Mouse (Mus musculus): ENCODE data around the gene Tfrc. TPM values are rescaled to one million over a fixed set of nuclear protein-coding genes. Genes with fewer than 3 reads are reported as not detected.

Gene Tfrc
- polyA plus RNA-seq, 1 experiment = 38.0 TPM

DNA sequence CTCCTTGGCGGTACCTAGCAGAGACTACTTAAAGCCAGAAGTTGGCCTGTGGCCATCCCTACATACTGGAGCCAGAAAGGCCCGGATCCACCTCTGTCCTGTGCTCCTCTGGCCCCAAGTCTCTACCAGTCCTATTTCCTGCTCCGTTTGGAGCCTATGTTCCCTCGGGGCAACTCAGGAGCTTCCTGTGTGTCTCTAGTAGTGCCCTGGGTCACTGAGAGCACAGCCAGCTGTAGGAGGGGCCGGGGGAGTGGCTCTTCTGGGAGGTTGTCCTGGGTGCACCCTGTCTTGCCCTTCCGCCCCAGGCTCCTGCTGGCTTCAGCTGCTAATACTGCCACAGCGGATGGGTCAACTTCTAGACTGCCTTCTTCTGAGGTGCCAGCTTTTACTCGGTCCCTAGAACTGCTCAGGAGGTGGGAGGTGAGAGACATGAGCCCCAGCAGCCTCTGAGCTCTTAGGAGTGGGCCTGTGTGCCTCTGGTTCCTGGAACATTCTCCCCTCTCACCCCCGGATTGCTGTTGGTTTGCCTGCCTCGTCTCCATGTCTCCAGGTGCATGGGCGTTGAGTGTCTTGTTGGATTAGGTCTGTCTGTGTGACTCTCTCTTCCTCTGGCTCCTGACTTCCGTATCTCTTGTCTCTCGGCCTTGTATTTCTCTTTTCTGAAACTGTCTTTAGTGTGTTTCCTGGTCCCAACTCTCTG lies 64.3 kb downstream of the Tfrc start:
- TF ChIP-seq CTCF (IDR thresholded peaks at IDR 0.05; ENCODE audit: borderline replicate concordance, insufficient read depth, low read length) = no peak
- TF ChIP-seq POLR2A (IDR thresholded peaks at IDR 0.05; ENCODE audit: low read depth, low read length) = no peak
- H3K4me3 ChIP-seq (ENCODE audit: insufficient read depth, low read length) = no peak overlapping the region
- H3K4me1 ChIP-seq (ENCODE audit: control insufficient read depth, insufficient read depth, low read length) = peaks cover 9% of the 10 kb centered on the region
- peak overlapping the region; percentile 35; the same call in 1 of the 2 replicates for H3K27ac ChIP-seq (ENCODE audit: insufficient read depth, low read length)

DNA sequence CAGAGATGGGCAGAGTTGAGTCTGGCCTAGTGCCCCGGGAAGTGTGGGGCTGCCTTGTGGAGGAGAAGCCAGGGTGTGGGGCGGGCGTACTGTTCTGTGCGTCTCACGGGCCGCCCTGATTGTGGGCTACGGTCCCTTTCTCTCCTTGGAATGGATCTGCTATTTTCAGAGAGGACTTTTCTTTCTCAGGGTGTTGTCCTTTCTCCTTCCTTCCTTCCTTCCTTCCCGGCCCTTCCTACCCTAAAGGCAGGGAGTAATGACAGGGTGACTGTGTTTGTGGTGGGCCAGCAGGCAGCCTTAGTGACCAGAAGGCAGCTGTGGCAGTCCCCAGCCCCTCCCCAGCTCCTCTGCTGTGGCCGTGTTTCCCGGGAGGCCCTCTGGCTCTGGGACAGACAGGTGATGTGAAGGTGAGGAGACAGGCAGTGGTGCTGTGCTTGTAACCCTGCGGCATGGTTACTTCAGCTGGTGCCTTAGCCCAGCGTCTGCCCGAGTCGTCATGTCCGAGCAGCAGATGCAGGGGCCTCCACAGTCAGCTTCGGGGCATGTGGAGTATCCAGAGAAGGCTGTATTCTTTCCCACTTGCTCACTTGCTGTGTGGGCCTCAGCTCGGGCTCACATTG lies 65.5 kb downstream of the Tfrc start:
- Histone ChIP-seq H3K27ac (ENCODE audit: insufficient read depth, low read length) (peak overlapping the region; percentile 48; the same call in 1 of the 2 replicates), H3K4me1 (ENCODE audit: control insufficient read depth, insufficient read depth, low read length) (peaks cover 14% of the 10 kb centered on the region), H3K4me3 (ENCODE audit: insufficient read depth, low read length) (no peak overlapping the region)
- TF ChIP-seq CTCF (IDR thresholded peaks at IDR 0.05; ENCODE audit: borderline replicate concordance, insufficient read depth, low read length) = no peak
- TF ChIP-seq POLR2A (IDR thresholded peaks at IDR 0.05; ENCODE audit: low read depth, low read length) = no peak

DNA sequence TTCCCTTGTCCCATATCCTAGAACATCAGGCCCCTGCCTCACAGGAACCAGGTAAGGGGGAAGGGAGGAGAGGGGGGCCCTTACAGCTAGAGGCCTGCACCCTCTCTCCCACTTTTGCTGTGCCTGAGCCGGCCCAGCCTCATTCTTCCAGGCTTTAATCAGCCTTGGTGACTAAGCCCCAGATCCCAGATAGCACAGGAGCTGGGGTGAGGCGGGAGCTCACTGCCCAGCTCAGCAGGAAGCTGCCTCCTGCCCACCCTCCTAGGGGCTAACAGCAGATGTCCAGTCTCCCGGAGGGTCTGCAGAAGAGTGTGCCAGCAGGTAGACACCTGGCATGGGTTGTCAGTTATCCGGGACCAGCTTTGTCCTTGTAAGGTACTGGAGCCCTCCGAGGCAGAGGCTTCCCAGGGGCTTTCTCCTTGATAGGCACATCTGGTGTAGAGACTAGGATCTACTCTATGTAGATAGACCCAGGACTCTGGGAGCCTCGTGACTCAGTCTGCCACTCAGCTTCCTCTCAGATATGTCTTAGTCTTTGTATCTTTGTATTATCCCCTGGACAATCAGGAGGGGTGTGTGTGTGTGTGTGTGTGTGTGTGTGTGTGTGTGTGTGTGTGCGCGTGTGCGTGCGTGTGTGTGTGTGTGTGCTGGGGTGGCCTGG lies 68.5 kb downstream of the Tfrc start:
- TF ChIP-seq CTCF (IDR thresholded peaks at IDR 0.05; ENCODE audit: borderline replicate concordance, insufficient read depth, low read length) (no peak), POLR2A (IDR thresholded peaks at IDR 0.05; ENCODE audit: low read depth, low read length) (no peak)
- H3K4me3 ChIP-seq (ENCODE audit: insufficient read depth, low read length) = no peak overlapping the region
- peaks cover 14% of the 10 kb centered on the region for H3K4me1 ChIP-seq (ENCODE audit: control insufficient read depth, insufficient read depth, low read length)
- H3K27ac ChIP-seq (ENCODE audit: insufficient read depth, low read length) = peak overlapping the region; percentile 85

DNA sequence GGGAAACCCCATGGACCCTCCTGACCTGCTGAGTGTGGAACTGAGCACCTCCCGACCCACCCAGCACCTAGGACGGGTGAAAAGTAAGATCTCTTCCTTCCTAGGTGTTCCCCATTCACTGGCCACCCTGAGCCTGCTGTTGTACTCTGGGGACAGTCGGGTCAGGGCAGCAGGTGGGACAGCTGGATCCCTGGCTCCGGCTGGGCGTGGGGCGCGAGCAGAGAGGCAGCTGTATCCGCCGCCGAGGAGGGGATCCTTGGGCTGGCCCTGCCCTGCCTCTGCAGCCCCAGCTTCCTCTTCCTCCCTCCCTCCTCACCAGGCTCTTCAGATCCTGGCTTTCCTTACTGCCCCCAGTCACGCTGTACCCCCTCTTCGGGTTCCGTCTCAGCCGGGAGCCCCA lies 69.2 kb downstream of the Tfrc start:
- Histone ChIP-seq H3K4me1 (ENCODE audit: control insufficient read depth, insufficient read depth, low read length) (peaks cover 11% of the 10 kb centered on the region), H3K4me3 (ENCODE audit: insufficient read depth, low read length) (no peak overlapping the region), H3K27ac (ENCODE audit: insufficient read depth, low read length) (peak overlapping the region; percentile 85)
- TF ChIP-seq POLR2A (IDR thresholded peaks at IDR 0.05; ENCODE audit: low read depth, low read length) (no peak), CTCF (IDR thresholded peaks at IDR 0.05; ENCODE audit: borderline replicate concordance, insufficient read depth, low read length) (no peak)

DNA sequence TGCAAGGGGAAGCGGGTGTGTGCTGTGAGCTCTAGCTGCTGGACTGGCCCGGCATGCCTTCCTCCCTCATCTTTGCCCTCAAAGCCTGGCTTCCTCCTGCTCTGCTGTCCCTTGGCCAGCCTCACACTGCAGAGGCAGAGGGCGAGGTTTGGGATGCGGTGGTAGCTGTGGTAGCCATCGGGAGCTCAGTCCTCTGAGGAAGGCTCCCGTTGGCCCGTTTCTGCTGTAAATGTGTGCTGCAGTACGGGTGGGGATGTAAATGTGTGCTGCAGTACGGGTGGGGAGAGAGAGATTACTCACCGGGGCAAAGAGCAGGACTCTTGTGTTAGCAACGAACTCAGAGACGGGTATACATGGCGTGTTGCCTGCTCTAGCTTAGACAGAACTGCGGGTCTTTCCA lies 70.1 kb downstream of the Tfrc start:
- Histone ChIP-seq H3K27ac (ENCODE audit: insufficient read depth, low read length) (peak overlapping the region; percentile 11; the same call in 1 of the 2 replicates), H3K4me1 (ENCODE audit: control insufficient read depth, insufficient read depth, low read length) (peaks cover 11% of the 10 kb centered on the region), H3K4me3 (ENCODE audit: insufficient read depth, low read length) (no peak overlapping the region)
- TF ChIP-seq CTCF (IDR thresholded peaks at IDR 0.05; ENCODE audit: borderline replicate concordance, insufficient read depth, low read length) (no peak), POLR2A (IDR thresholded peaks at IDR 0.05; ENCODE audit: low read depth, low read length) (no peak)

DNA sequence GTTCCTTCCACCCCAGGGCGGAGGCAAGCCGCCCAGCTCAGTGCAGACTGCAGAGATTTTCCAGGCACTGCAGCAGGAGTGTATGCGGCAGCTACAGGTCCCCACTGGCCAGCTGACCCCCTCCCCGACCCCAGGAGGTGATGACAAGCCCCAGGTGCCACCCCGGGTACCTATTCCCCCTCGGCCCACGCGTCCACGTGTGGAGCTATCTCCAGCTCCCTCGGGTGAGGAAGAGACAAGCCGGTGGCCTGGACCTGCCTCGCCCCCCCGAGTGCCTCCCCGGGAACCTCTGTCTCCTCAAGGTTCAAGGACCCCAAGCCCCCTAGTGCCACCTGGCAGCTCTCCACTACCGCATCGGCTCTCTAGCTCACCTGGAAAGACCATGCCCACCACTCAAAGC lies 71.3 kb downstream of the Tfrc start:
- H3K4me1 ChIP-seq (ENCODE audit: control insufficient read depth, insufficient read depth, low read length) = peaks cover 11% of the 10 kb centered on the region
- TF ChIP-seq POLR2A (IDR thresholded peaks at IDR 0.05; ENCODE audit: low read depth, low read length) (no peak), CTCF (IDR thresholded peaks at IDR 0.05; ENCODE audit: borderline replicate concordance, insufficient read depth, low read length) (no peak)
- H3K4me3 ChIP-seq (ENCODE audit: insufficient read depth, low read length) = no peak overlapping the region
- no peak overlapping the region for H3K27ac ChIP-seq (ENCODE audit: insufficient read depth, low read length)

DNA sequence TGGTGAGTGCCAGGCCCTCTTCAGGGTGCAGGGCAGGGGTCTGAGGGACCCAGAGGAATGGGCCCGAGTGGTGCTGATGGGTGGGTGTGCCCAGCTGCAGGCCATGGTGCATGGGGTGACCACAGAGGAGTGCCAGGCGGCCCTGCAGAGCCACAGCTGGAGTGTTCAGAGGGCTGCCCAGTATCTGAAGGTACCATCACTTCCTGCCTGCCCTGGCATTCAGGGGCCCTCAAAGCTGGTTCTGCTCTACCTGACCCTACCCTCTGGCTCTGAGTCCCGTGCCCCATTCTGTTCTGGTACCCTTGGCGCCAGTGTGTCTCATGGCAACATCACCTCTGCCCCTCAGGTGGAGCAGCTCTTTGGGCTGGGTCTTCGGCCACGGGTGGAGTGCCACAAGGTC lies 72.1 kb downstream of the Tfrc start:
- no peak overlapping the region for H3K4me3 ChIP-seq (ENCODE audit: insufficient read depth, low read length)
- TF ChIP-seq POLR2A (IDR thresholded peaks at IDR 0.05; ENCODE audit: low read depth, low read length) (no peak), CTCF (IDR thresholded peaks at IDR 0.05; ENCODE audit: borderline replicate concordance, insufficient read depth, low read length) (no peak)
- no peak overlapping the region for H3K27ac ChIP-seq (ENCODE audit: insufficient read depth, low read length)
- peaks cover 11% of the 10 kb centered on the region for H3K4me1 ChIP-seq (ENCODE audit: control insufficient read depth, insufficient read depth, low read length)

DNA sequence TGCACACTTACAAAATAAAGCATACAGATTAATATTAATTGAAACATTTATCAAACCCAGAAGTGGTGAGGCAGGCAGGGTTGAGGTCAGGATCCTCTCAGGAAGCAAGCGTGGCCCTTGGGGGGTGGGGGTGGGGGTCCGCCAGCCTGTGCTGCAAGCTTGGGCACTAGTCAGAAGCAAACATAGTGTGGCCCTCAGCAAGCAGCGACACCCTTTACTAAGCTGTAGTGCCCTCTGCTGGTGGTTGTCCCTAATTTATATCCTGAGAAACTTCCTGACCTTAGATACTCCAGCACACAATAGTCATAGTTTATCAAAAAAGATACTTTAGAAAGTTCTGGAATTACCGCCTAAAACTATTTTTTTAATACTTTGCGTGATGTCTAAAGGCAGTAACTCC lies 73.5 kb downstream of the Tfrc start:
- H3K4me1 ChIP-seq (ENCODE audit: control insufficient read depth, insufficient read depth, low read length) = peaks cover 5% of the 10 kb centered on the region; the same call in 1 of the 2 replicates
- H3K4me3 ChIP-seq (ENCODE audit: insufficient read depth, low read length) = no peak overlapping the region
- H3K27ac ChIP-seq (ENCODE audit: insufficient read depth, low read length) = no peak overlapping the region
- TF ChIP-seq CTCF (IDR thresholded peaks at IDR 0.05; ENCODE audit: borderline replicate concordance, insufficient read depth, low read length) (peak; percentile 74; the same call in 1 of the 2 replicates), POLR2A (IDR thresholded peaks at IDR 0.05; ENCODE audit: low read depth, low read length) (no peak)

Other genes with a start within 250 kb of the Tfrc start
- not detected in 2 replicates for gene Tm4sf19, start 208.4 kb upstream of the Tfrc start, polyA plus RNA-seq (2011; ENCODE audit: insufficient read length, low read depth, missing spikeins)
- 16.1 and 21.1 TPM in 2 replicates for gene Tctex1d2, start 189.2 kb upstream of the Tfrc start, polyA plus RNA-seq (2011; ENCODE audit: insufficient read length, low read depth, missing spikeins)
- 43.6 and 45.2 TPM in 2 replicates for gene Pcyt1a, start 178.0 kb upstream of the Tfrc start, polyA plus RNA-seq (2011; ENCODE audit: insufficient read length, low read depth, missing spikeins)
- 0.19 TPM in 1 of 2 replicates, not detected in the other for gene Slc51a, start 121.0 kb upstream of the Tfrc start, polyA plus RNA-seq (2011; ENCODE audit: insufficient read length, low read depth, missing spikeins)
- not detected in 2 replicates for gene Zdhhc19, start 112.7 kb upstream of the Tfrc start, polyA plus RNA-seq (2011; ENCODE audit: insufficient read length, low read depth, missing spikeins)
- gene Tnk2, start 35.0 kb downstream of the Tfrc start, polyA plus RNA-seq (2011; ENCODE audit: insufficient read length, low read depth, missing spikeins) = 92.4 and 144 TPM in 2 replicates
- gene Muc4, start 127.0 kb downstream of the Tfrc start, polyA plus RNA-seq (2011; ENCODE audit: insufficient read length, low read depth, missing spikeins) = not detected in 2 replicates
- gene Muc20, start 188.5 kb downstream of the Tfrc start, polyA plus RNA-seq (2011; ENCODE audit: insufficient read length, low read depth, missing spikeins) = not detected in 2 replicates
- not detected in 2 replicates for gene Smbd1, start 201.6 kb downstream of the Tfrc start, polyA plus RNA-seq (2011; ENCODE audit: insufficient read length, low read depth, missing spikeins)